Mouse (Mus musculus) bone marrow macrophage, adult 2 months (primary cell): ENCODE measurements around the gene Mapk10. TPM values are rescaled to one million over a fixed set of nuclear protein-coding genes. Genes with fewer than 3 reads are reported as not detected.

Experiments
- H3K27ac ChIP-seq: 2 replicates; pipeline ENCODE4 v1.5.1; 2012; ENCODE audit warnings: low read depth, low read length; ENCODE audit not compliant: insufficient read depth
- H3K4me1 ChIP-seq: 2 replicates; pipeline ENCODE4 v1.6.1; 2012; ENCODE audit warnings: low read length; ENCODE audit not compliant: control insufficient read depth, insufficient read depth
- H3K4me3 ChIP-seq: 2 replicates; pipeline ENCODE4 v1.5.1; 2012; ENCODE audit warnings: mild to moderate bottlenecking, low read length, moderate library complexity; ENCODE audit not compliant: insufficient read depth
- CTCF ChIP-seq: IDR thresholded peaks from 2 replicates; pipeline ENCODE4 v1.5.1; 2012; ENCODE audit warnings: low read depth, mild to moderate bottlenecking, low read length, moderate library complexity
- POLR2A ChIP-seq: IDR thresholded peaks from 2 replicates; pipeline ENCODE4 v1.6.1; 2012; ENCODE audit warnings: mild to moderate bottlenecking, low read depth, low read length, borderline replicate concordance
- polyA plus RNA-seq: library from polyadenylated mRNA; stranded (reverse); fragments of >200 nt; gene quantifications from 2 replicates; pipeline ENCODE4 v1.2.4, GENCODE M21; 2012; ENCODE audit not compliant: missing spikeins, insufficient read depth, insufficient read length

The Mapk10 gene
- 1.1 TPM in 1 of 2 replicates, not detected in the other for polyA plus RNA-seq

- Histone ChIP-seq H3K4me1 (no peaks in the 10 kb centered on the region), H3K4me3 (no peak within 1 kb of the TSS), H3K27ac (no peak within 1 kb of the TSS)
- TF ChIP-seq POLR2A (no peak), CTCF (no peak)
These were observed at the start of gene Mapk10 for GRCm38 (mm10) chr5:103211101-103211848. Gene Mapk10 (minus strand): TSS chr5:103211334.

- Histone ChIP-seq H3K4me1 (no peaks in the 10 kb centered on the region), H3K27ac (no peak overlapping the region), H3K4me3 (no peak overlapping the region)
- no peak for TF ChIP-seq CTCF
- TF ChIP-seq POLR2A, result no peak
These were observed 45.0 kb upstream of the Mapk10 start for GRCm38 (mm10) chr5:103256144-103256543.

GRCm38 (mm10) chr5:103242430-103242829, 31.3 kb upstream of the Mapk10 start:
- Histone ChIP-seq H3K4me1 (no peaks in the 10 kb centered on the region), H3K4me3 (no peak overlapping the region), H3K27ac (no peak overlapping the region)
- TF ChIP-seq POLR2A, result no peak
- no peak for TF ChIP-seq CTCF

GRCm38 (mm10) chr5:103231822-103232221, 20.7 kb upstream of the Mapk10 start:
- TF ChIP-seq POLR2A (no peak), CTCF (no peak)
- no peak overlapping the region for H3K27ac ChIP-seq
- no peaks in the 10 kb centered on the region for H3K4me1 ChIP-seq
- H3K4me3 ChIP-seq, result no peak overlapping the region

- Histone ChIP-seq H3K27ac (no peak overlapping the region), H3K4me3 (no peak overlapping the region), H3K4me1 (no peaks in the 10 kb centered on the region)
- TF ChIP-seq CTCF (no peak), POLR2A (no peak)
These were observed 19.2 kb upstream of the Mapk10 start for GRCm38 (mm10) chr5:103230334-103230733.

- H3K27ac ChIP-seq, result no peak overlapping the region
- no peaks in the 10 kb centered on the region for H3K4me1 ChIP-seq
- H3K4me3 ChIP-seq, result no peak overlapping the region
- TF ChIP-seq POLR2A (no peak), CTCF (no peak)
These were observed 18.2 kb upstream of the Mapk10 start for GRCm38 (mm10) chr5:103229321-103229720.

GRCm38 (mm10) chr5:103221997-103222396, 10.9 kb upstream of the Mapk10 start:
- no peak overlapping the region for H3K4me3 ChIP-seq
- H3K27ac ChIP-seq, result no peak overlapping the region
- H3K4me1 ChIP-seq, result no peaks in the 10 kb centered on the region
- TF ChIP-seq POLR2A (no peak), CTCF (no peak)

GRCm38 (mm10) chr5:103210644-103211043, 490 bp downstream of the Mapk10 start:
- H3K4me3 ChIP-seq, result no peak overlapping the region
- no peak overlapping the region for H3K27ac ChIP-seq
- no peak for TF ChIP-seq POLR2A
- no peak for TF ChIP-seq CTCF
- H3K4me1 ChIP-seq, result no peaks in the 10 kb centered on the region

GRCm38 (mm10) chr5:103210018-103210417, 1.1 kb downstream of the Mapk10 start:
- no peak for TF ChIP-seq CTCF
- no peak for TF ChIP-seq POLR2A
- no peak overlapping the region for H3K4me3 ChIP-seq
- no peaks in the 10 kb centered on the region for H3K4me1 ChIP-seq
- no peak overlapping the region for H3K27ac ChIP-seq

- no peak overlapping the region for H3K27ac ChIP-seq
- no peaks in the 10 kb centered on the region for H3K4me1 ChIP-seq
- no peak overlapping the region for H3K4me3 ChIP-seq
- TF ChIP-seq POLR2A (no peak), CTCF (no peak)
These were observed 1.6 kb downstream of the Mapk10 start for GRCm38 (mm10) chr5:103209486-103209885.
